Mouse (Mus musculus) urinary bladder, postnatal 4 days (tissue): ENCODE data around the gene Tiam1.

Experiments used
- DNase-seq, 2 experiments: peaks; one replicate each; pipeline ENCODE4 v3.0.0; 2021 to 2022; ENCODE audit warnings: low spot score in 2 of 2

Gene Tiam1

DNA sequence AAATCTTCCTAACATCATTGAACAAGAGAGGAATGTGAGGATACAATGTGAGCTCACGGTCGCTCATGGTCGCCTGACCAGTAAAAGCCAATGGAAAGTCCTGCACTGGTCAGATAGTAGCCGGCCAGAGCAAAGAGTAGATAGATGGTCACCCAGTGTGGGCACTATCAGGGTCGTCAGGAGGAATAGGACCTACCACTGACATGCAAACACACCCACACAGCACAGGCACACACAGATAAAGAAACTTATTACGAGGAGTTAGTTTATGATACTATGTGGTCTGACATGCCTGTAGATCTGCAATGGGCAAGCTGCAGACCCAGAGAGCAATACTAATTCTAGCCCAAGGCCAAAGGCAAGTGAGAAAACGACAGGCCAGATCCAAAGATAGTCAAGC, 92.5 kb downstream of the Tiam1 start:
- no peak for DNase-seq

DNA sequence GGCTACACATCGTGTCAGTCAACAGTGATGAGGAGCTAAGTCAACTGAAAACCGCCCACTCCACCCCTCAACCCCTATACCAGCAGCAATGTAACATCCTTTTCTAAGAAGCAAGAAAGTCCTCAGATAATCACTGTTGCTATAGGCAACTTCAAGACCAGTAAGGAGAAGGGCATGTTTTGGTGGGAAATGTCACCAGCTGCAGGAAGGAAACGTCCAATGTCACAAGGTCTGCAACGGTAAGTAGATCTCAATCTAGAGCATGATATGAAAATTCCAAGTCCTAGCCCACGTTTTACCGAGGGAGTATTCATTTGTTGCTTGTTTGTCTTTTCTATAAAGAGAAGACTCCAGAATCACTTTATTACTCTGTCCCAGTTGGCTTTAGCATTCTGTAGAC, 95.7 kb downstream of the Tiam1 start:
- DNase-seq: no peak

DNA sequence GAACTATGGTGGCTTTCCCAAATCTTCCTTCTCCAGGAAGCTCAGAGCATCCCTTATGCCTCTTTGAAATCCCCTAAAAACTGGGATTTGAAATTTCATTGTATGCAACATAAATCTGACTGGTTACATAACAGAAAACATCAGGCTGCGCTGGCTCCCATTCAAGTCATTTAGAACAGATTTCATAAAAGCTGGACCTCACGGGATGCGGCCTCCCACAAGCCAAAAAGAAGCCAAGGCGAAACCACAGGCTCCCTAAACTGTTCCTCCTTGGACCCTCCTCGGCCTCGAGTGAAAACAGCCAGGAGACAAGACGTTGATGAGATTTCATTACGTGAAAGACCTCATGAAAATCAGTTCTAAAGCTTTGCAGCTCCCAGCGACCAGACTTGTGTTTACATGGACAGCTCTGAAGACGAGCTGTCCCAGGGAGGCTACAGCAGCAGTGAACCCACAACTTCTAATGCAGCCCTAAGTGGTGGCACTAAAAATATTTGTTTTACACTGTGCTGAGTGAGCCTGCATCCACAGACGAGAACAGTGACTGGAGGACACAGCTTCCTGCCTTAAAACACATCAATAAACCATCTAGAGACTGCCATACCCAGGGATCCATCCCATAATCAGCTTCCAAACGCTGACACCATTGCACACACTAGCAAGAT, 96.9 kb downstream of the Tiam1 start:
- DNase-seq: peak in 1 of 2 experiments; percentile 35

DNA sequence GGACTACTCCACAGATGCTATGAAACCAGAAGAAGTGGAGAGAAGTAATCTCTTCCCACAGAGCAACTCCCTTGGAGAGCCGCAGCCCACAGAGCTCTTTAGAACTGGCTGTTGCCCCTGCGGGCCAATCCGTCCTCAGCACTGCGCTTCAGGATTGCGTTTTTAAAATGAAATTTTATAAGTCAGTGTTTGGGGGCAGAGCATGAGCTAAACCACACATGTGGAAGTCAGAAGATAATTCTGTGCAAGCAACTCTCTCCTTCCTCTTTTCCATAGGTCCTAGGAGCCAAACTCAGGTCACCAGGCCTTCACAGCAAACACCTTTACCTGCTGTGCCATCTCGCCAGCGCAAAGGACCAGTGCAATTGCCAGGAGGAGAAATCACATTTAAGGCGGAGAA, 98.0 kb downstream of the Tiam1 start:
- DNase-seq: no peak

DNA sequence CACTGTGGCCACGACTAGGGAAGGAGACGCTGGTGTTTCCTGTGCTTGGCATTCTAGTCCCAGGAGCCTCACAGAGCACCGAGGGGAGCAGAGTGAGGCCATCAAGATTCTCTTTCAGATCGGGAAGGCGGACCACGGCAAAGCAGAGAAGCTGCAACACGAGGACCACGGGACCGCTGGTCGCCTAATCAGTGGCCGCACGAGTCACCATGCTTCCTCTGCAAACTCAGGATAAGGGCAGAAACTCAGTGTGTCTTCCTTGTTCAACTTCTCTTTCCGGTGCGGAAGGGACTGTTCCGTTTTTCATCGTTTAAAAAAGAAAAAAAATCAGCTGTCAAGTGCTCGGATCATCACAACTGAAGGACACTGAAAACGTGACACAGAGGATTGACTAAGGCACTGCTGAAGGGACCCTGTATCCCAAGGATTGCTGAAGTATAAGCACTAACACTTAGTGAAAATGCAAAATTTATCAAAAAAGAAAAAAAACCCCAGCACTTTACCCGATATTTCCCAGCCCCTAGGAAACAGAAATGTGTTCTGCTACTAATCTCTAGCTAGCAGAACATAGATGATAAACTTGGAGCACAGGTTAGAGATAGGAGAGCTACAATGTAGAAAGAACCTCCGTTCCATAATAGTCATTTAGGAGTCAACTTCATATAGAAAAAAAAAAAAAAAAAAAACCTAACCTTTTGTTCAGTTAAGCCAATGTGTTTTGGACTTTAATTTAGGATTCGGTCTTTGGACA, 99.4 kb downstream of the Tiam1 start:
- no peak for DNase-seq

DNA sequence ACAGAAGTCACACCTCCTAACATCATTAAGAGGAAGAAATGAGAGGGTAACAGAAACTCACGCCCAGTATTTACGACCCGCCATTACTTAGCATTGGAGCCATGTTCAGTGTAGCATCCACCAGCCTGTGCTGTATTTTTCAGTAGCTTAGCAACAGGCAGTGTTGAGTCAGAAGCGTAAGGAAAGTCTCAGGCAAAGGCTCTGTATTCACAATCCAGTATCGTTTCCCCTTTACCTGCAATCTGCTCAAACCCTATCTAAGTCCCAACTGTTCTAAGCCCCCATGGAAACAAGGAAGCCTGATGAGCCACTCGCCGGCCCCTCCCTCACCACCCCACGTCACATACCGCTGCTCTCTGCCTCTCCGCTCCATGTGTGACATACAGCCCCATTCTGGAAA, 100.7 kb downstream of the Tiam1 start:
- DNase-seq: no peak

DNA sequence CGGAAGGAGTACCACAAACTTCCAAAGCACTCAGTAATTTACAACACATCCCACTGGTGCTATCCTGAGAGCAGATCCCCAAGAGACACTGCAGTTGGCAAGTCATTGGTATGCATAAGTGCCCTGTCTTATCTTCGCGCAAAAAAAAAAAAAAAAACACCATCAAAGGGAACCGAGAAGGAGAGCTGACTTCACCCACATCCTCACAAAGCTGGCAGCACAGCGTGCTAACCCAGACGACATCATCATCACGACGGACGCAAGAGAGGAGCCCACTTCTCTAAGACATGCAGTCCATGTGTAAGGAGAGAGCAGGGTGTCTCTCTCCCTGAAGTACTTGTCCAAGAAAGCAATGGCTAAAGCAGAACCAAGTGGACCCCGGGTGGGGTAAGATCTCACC, 101.2 kb downstream of the Tiam1 start:
- no peak for DNase-seq

DNA sequence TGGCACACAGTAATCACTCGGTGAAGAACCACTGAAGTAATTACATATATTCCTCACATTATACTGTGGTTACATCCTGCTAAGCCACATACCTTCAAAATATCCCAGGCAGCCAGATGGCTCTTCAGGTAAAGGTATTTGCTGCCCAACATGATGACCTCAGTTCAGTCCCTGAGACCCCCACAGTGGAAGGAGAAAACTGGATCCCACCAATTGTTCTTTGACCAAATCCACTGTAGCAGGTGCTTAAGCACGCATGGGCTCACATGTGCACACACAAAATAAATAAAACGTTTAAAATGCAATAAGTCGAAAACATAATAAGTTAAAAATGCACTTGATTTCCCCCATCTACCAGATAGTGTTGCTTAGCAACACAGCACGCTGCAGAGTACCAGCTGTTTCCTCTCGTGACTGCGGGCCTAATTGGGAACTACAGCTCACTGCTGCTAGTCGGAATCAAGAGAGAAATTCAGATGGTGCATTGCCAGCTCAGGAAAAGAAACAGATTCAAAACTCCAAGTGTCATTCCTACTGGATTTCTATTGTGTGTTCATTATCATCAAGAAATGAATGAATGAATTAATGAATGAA, 102.7 kb downstream of the Tiam1 start:
- DNase-seq: no peak

DNA sequence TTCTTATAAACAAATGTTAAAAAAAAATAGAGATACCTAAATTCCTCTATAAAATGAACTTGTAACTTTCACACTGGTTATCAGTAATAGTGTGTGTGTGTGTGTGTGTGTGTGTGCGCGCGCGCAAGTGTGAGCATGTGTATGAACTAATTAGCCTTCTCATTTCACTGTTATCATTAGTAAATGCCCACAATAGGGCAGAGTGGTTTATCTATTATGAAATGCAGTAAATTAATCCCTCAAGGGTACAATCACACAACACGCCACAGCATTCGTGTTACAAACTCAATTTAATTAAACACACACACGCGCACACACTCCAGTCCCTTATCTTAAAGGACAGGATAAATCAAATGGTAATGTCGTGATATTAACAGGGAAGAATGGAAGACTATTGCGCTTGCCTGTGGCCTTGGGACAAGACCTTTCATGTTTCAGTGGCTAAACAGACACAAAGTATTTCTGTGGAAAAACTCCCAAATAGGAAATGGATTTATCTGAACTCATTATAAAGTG, 107.9 kb downstream of the Tiam1 start:
- no peak for DNase-seq

DNA sequence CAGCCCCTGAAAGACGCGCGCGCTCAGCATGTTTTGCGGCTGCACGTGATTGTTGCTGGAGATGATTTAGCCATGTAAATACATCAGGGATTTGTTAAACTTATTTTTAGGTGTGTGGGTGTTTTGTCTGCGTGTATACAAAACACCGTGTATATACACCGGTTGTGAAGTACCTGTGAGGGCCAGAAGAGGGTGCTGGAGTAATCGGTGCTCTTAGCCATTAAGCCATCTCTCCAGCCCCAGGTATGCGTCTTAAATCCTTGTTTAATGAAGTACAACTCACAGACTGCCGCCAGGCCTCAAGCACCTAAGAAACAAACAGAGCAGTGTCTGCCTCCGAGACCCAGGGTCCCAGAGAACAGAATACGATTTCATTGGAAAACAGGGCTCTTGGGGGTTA, 113.2 kb downstream of the Tiam1 start:
- no peak for DNase-seq

DNA sequence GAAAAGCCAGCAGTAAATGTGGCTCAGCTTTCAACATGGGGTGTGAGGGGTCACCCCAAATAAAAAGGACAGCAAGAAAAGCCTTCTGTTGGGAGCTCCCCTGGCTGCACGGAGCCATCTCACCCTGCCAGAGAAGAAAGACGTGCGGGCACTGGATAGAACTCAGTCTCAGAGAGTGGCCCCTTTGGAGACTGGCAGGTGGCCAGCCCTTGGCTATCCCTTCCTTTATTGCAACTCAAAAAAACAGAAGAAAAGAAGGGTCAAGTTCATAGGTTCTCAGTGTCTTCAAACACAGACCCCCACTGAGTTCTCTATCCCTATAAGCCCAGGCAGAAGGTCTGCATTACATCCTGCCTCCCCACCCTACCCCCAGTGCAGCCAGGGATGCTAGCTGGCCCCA, 115.7 kb downstream of the Tiam1 start:
- DNase-seq: no peak

DNA sequence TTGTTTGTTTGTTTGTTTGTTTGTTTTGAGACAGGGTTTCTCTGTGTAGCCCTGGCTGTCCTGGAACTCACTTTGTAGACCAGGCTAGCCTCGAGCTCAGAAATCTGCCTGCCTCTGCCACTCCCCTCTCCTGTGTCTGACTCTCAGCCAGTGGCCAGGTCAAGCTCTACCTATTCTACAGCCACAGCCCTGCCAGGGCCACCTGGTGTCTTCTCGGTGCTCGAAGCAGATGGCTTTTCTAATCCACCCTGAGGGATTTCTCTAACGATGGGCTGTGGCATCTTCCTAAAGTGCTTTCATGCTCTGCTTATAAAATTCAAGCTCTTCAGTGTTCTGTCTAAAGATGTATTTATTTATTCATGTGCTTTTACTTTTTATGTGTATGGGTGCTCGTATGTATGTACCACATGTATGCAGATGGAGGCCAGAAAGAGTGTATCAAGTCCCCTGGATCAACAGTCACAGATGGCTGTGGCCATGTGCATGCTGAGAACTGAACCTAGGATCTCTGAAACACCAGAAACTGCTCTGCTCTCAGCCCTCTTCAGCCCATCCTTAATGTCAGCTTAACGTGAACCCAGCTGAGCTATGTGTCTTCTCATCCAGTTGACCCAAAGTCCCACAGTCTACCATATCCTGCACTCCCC, 117.9 kb downstream of the Tiam1 start:
- no peak for DNase-seq

DNA sequence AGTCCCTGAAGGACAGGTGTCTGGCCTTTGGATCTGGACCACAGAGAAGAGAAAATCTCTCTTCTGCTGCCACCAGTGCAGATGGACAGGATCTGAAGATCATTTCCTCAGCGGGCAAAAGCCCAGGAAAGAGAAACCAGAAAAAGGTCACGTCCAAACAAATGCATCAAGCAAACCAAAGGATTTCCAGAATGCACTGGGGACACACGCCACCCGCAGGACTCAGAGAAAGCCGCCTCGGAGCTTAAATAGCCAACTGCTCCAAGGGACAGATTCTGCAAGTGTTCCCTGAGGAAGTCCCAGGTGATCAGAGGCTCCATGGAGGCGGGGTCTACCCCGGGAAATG, 119.9 kb downstream of the Tiam1 start:
- no peak for DNase-seq

DNA sequence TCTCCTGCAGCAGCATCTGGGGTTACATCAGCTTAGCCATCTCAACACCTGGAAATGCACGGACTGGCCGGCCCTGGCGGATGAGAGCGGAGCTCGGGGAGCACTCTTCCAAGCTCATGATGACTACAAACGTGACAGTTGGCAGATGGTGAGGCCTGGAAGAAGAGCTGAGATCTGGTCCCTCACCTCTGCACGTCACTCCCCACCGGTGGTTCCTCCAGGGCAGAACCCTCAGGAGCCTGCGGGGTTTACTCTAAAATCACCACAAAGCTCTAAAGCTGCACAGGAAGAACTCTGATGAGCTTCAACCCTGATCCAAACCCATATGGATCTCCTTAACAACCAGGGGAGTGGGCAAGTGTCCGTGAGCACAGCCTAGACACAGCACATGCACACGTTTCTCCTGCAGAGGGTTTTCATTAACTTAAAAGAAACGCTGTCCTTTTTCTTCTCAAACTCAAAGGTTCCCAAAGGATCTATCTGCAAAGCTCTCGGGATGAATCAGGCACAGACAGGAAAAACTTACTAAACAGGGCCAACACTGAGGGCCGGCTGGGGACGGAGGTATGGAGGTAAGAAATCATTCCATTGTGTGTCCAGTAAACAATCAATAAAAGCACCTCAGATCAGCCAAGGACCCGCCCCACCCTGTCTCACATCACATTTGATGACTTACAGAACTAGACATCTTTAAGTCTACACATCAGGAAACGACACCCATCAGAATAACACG, 120.5 kb downstream of the Tiam1 start:
- no peak for DNase-seq

DNA sequence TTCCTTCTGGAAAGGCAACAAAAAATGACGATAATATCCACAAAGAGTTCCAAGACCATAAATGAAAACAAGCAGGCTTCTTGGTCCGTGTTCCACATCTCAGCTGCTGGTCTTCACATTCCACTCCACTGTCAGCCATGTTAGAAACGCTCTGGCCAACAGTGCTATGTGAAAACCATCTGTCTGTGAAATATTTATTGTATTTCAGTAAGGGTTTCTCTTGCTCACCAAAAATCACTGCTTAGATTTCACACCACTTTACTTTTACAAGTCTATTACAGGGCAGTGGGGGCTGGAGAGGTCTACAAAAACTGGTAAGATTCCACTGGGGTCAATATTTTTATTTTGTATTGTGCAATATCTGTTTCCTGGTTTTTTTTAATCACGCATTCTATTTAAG, 127.5 kb downstream of the Tiam1 start:
- no peak for DNase-seq

DNA sequence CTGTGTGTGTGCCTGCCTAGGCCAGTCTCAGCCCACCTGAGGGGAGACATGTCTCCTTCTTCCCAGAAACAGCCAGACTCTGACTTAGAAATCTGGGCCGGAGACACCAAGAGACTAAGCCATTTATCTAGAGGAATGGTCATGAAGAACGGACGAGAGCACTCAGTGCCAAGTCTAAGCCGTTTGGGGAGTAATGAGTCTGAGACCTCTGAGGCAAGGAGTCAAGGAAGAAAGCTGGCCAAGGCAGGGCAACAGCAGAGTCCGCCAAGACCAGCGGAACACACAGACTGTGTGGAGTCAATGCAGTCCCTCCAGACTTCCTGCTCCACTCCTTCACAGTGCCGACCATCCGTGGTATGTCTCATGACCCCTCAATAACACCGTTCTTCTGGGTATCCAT, 129.0 kb downstream of the Tiam1 start:
- DNase-seq: peak in 1 of 2 experiments; percentile 33

DNA sequence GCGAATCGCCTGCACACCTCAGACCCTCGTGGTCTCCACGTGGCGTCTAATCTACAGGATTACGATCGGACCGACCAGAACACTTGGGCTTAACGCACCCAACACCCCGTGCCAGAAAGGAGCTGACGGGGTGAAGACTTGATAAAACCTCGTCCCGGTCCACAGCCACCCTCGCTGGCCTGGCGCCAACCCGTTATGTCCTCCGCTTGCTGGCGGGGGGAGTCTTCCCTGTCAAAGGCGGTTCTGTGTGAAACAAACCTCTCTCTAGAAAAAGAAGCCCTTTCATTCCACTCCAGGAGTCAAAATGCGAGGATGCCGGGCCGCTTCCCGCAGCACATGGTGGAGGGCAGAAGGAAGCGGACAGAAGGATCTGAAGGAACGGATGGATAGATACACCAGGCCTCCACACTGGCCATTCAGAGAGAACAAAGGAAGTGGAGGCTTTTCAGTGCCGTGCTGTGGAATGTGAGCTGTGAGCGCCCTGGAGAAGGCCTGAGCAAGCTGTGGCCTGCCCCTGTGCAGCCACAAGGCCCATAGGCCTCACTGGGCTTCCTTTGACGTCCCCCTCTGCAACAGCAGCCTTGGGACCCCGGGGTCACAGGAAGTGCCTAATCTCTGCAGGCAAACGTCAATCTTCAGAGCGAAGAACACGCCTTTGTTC, 131.9 kb downstream of the Tiam1 start:
- peak in 1 of 2 experiments; percentile 27 for DNase-seq

DNA sequence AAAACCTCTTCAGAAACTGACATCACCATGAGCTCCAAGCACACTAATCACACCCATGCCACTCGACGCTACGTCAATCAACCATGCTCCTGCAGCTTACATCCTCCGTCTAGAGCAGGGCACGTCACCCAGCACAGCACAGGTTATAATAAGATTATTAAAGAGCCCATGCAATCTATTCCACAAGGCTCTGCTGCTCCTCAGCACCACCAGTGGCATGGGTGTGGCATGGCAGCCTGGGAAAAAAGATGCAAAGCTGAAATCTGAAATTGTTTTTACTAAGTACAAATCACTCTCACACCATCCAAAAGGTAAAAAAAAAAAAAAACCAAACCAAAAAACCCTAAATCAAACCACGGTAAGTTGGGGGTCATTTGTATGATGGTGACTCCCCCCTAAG, 135.1 kb downstream of the Tiam1 start:
- no peak for DNase-seq

DNA sequence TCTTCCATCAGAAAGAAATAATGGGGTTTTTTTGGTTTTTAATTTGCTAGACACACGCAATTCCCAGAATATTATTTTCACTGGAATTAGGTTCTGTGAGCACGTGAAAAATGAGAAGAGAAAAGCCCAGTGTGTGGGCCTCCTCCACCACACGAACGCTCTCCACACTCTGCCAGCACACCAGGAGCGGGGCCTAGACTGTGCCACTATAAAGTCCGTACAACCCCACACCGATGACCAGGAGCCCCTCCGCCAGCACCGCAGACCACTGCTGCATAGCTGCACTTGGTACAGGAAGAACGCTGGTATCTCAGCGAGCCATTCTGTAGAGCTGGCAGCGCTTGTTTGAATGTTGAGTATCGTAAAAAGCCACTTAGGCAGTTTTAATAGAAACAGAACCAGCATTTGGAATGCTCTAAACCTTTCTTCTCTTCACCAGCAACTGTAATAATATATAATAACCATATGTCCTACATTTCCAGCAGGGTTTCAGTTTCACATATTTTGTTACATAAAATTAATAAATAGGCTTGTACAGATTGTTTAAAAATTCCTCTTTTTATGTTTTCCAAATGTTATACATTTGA, 136.1 kb downstream of the Tiam1 start:
- no peak for DNase-seq

DNA sequence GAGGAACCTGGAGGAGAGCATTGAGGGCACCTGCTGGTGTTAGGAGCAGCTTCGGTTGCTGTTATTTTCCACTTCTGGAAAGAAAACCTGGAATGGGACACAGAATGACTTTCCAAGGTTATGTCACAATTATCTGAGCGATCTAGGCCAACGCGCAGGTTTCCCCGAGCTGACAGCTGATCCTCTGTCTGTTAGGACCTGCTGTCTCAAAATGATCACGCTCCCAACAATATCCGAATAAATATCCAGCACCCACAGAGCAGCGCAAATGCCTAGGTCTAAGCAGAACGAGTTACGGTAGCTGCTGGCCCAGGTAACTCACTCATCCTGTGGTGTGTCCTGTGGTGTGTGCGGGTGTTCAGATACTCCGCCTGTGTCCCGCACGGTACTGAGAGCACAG, 140.0 kb downstream of the Tiam1 start:
- DNase-seq: no peak

DNA sequence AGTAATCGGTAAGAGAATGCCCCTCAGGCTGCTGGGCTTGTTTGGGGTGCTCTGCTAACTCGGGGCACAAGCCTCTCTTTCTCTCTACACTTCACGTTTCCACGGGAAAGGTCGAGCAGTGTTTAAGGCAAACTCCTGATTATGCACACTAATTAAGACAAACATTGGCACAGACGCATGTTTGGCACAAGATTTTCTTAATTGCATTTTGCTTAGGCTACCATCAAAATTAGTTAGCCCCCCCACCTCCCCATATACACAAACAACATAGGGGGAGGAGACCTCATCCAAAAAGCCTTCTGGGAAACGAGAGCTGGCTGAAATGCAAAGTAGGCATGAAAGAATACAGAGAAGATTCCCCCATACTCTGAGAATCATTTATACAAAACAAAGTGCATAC, 148.4 kb downstream of the Tiam1 start:
- no peak for DNase-seq
